Mouse (Mus musculus): Measurements from ENCODE around the gene Jak3. TPM values are rescaled to one million over a fixed set of nuclear protein-coding genes. Genes with fewer than 3 reads are reported as not detected.

The Jak3 gene
- polyA plus RNA-seq, 1 experiment = 56.6 TPM

DNA sequence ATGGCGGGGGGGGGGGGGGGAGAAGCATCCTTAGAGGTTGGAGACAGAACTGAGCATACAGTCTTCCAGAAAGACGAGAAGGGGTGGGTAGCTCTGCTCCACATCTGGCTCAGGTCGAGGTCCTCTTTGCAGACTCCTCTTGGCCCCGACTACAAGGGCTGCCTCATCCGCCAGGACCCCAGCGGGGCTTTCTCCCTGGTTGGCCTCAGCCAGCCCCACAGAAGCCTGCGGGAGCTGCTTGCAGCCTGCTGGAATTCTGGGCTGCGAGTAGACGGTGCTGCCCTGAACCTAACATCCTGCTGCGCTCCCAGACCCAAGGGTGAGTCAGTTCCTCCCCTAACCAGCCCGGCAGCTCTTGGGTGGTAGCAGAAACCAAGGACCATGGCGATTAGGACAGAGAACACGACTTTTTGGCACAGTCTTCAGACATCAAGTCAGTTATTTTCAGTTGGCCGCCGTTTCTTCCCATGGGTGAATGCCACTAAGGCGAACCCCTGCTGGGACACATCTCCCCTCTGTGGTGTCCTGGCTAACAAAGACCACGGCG is 5.3 kb downstream of the Jak3 start:
- Histone ChIP-seq H3K4me1 (ENCODE audit: control insufficient read depth, insufficient read depth, low read length) (peaks cover 8% of the 10 kb centered on the region), H3K4me3 (replicated peaks; ENCODE audit: extremely low read depth, low read depth, low read length) (no peak overlapping the region)
- TF ChIP-seq CTCF (IDR thresholded peaks at IDR 0.05; ENCODE audit: insufficient read depth, low read length) (no peak), POLR2A (IDR thresholded peaks at IDR 0.05; ENCODE audit: borderline replicate concordance, extremely low read depth, low read depth, low read length) (no peak)
- 52% methylated on average over 18 of the region's 18 CpGs for WGBS
- no peak for DNase-seq

DNA sequence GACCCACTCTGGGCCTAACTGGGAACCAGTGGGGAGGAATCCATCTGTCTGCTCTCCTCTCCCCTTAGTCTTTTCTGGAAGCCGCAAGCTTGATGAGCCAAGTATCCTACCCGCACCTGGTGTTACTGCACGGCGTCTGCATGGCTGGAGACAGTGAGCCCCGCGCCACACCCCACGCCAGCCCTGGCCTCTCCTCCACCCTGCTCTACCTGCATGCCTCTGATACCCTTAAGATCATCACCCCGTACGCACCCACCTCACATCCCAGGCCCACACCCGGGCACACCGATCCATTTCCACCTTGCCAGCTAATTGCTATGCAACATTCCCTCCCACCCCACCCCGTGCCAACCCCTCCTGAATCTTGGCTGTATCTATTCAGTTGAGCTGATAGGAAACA is 6.7 kb downstream of the Jak3 start:
- DNase-seq = no peak
- 90% methylated on average over 12 of the region's 12 CpGs for WGBS
- TF ChIP-seq CTCF (IDR thresholded peaks at IDR 0.05; ENCODE audit: insufficient read depth, low read length) (no peak), POLR2A (IDR thresholded peaks at IDR 0.05; ENCODE audit: borderline replicate concordance, extremely low read depth, low read depth, low read length) (no peak)
- H3K4me1 ChIP-seq (ENCODE audit: control insufficient read depth, insufficient read depth, low read length) = peaks cover 5% of the 10 kb centered on the region
- no peak overlapping the region for H3K4me3 ChIP-seq (replicated peaks; ENCODE audit: extremely low read depth, low read depth, low read length)

DNA sequence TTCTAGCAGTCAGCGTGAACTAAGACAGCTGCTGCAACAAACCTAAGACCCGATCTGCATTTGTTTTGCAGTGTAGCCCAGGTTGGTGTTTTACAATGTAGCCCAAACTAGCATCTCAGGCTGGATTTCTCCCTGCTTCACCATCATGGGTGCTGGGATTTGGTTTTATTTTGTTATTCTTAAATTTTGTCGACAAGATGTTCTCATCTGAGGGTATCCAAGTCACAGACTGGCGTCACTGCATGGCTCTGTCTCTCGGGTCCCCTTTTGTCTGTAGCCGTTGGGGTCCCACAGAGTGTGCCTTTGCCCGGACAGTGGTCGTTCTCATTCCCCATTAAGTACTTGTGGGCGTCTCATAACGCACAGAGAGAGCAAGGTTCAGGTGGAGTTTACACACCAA is 8.6 kb downstream of the Jak3 start:
- TF ChIP-seq CTCF (IDR thresholded peaks at IDR 0.05; ENCODE audit: insufficient read depth, low read length) = no peak
- TF ChIP-seq POLR2A (IDR thresholded peaks at IDR 0.05; ENCODE audit: borderline replicate concordance, extremely low read depth, low read depth, low read length) = no peak
- WGBS = 54% methylated on average over 10 of the region's 10 CpGs
- H3K4me3 ChIP-seq (replicated peaks; ENCODE audit: extremely low read depth, low read depth, low read length) = no peak overlapping the region
- DNase-seq = no peak
- peaks cover 3% of the 10 kb centered on the region for H3K4me1 ChIP-seq (ENCODE audit: control insufficient read depth, insufficient read depth, low read length)

DNA sequence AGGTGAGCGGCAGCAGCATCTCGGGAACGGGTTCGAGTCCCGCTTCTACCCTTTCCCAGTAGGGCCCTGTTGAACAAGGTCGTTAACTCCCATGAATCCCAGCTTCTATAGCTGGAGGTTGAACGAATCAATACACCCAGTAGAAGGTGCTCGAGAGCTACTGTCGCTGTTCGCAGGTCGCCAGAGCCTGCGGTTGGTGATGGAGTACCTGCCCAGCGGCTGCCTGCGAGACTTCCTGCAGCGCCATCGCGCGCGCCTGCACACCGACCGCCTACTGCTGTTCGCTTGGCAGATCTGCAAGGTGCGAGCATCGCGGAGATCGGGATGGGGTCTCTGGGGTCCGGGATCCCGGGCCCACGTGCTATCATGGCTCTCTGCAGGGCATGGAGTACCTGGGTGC is 9.5 kb downstream of the Jak3 start:
- DNase-seq = no peak
- H3K4me3 ChIP-seq (replicated peaks; ENCODE audit: extremely low read depth, low read depth, low read length) = no peak overlapping the region
- TF ChIP-seq CTCF (IDR thresholded peaks at IDR 0.05; ENCODE audit: insufficient read depth, low read length) = no peak
- no peak for TF ChIP-seq POLR2A (IDR thresholded peaks at IDR 0.05; ENCODE audit: borderline replicate concordance, extremely low read depth, low read depth, low read length)
- H3K4me1 ChIP-seq (ENCODE audit: control insufficient read depth, insufficient read depth, low read length) = peaks cover 3% of the 10 kb centered on the region
- WGBS = 41% methylated on average over 29 of the region's 29 CpGs

DNA sequence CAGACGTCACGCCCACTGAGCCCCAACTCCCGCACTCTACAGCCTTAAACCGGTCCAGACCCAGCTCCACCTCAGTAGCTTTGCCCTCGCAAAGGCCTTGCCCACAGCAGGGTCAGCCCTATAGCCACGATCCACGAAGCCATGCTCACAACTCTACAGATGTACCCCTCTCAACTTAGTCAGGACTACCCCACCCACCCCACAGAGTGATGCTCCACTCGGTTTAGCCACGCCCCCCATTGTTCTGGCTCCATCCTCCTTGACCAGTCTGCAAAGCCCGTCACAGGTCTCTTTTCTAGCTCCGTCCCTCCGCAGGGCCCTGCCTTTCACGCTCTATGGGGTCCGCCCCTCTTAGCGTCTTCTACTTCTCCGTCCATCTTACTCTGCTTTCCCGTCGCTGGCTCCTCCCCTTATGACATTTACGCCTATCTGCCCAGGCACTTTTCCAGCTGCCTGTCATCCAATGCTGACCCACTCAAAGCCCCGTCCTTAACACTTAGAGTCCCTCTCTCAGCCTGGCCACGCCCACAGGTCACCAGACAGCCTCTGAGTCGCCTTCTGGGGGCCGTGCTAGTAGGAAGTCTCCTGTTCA is 10.1 kb downstream of the Jak3 start:
- TF ChIP-seq POLR2A (IDR thresholded peaks at IDR 0.05; ENCODE audit: borderline replicate concordance, extremely low read depth, low read depth, low read length) (no peak), CTCF (IDR thresholded peaks at IDR 0.05; ENCODE audit: insufficient read depth, low read length) (no peak)
- Histone ChIP-seq H3K4me3 (replicated peaks; ENCODE audit: extremely low read depth, low read depth, low read length) (no peak overlapping the region), H3K4me1 (ENCODE audit: control insufficient read depth, insufficient read depth, low read length) (peaks cover 3% of the 10 kb centered on the region)
- WGBS = 32% methylated on average over 23 of the region's 23 CpGs
- DNase-seq = no peak

DNA sequence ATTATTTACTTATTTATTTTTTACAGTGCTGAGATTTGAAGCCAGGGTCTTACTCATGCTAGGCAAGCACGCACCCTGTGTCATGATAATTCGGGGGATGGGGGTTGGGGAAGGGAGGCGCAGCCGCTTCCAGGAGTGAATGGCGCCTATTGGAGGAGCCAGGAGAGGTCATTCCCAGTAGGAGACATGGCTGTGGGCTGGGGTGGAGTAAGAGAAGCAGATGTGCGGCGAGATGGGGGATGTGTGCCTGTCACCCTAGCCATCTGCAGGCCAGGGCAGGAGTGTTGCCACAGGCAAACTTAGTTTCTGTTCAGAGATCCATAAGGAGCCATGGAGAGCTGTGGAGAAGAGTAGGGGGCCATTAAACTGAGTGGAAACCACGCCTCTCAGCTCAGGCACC is 11.5 kb downstream of the Jak3 start:
- no peak for DNase-seq
- no peak overlapping the region for H3K4me3 ChIP-seq (replicated peaks; ENCODE audit: extremely low read depth, low read depth, low read length)
- TF ChIP-seq CTCF (IDR thresholded peaks at IDR 0.05; ENCODE audit: insufficient read depth, low read length) = no peak
- TF ChIP-seq POLR2A (IDR thresholded peaks at IDR 0.05; ENCODE audit: borderline replicate concordance, extremely low read depth, low read depth, low read length) = no peak
- H3K4me1 ChIP-seq (ENCODE audit: control insufficient read depth, insufficient read depth, low read length) = peaks cover 3% of the 10 kb centered on the region
- 49% methylated on average over 8 of the region's 8 CpGs for WGBS

DNA sequence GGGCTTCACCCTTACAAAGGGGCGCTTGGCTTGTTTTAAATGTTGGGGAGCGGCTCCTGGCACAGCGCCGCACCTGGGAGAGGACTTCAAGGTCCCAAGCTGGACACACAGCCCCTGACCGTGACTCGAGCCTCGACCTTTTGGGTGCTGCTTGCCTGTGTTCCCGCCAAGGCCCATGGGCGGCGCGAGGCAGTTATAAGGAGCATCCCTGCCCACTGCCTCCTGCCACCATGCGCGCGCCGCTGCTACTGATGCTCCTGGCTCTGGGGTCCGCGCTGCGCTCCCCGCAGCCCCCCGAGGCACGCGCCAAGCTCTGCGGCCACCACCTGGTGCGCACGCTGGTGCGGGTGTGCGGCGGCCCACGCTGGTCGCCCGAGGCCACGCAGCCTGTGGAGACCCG is 12.9 kb downstream of the Jak3 start, which contains the start of gene Insl3:
Gene Insl3 (plus strand): TSS at position 187 of the 400 bp plus-strand sequence.
- H3K4me3 ChIP-seq (replicated peaks; ENCODE audit: extremely low read depth, low read depth, low read length) = no peak within 1 kb of the TSS
- 32% methylated on average over 33 of the region's 33 CpGs for WGBS
- peaks cover 3% of the 10 kb centered on the region for H3K4me1 ChIP-seq (ENCODE audit: control insufficient read depth, insufficient read depth, low read length)

DNA sequence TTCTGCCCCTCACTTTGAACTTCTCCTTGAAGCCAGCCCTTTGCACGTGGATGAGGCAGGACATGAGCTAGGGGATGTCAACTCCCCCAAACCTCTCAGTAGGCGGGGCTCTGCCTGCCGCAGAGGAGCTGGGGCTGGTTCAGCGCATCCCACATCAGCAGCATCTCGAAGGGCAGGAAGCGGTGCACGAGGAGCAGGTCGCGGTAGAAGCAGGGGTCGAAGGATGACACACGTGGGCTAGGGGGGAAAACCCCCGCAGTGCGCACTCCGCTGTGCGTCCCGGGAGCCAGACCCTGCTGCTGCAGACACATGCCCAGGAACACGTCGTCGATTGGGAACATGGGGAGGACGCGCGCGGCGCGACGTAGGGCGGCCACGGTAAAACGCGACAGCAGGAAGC is 16.4 kb downstream of the Jak3 start:
- DNase-seq = no peak
- 21% methylated on average over 30 of the region's 30 CpGs for WGBS
- TF ChIP-seq POLR2A (IDR thresholded peaks at IDR 0.05; ENCODE audit: borderline replicate concordance, extremely low read depth, low read depth, low read length) (no peak), CTCF (IDR thresholded peaks at IDR 0.05; ENCODE audit: insufficient read depth, low read length) (no peak)
- no peak overlapping the region for H3K4me3 ChIP-seq (replicated peaks; ENCODE audit: extremely low read depth, low read depth, low read length)
- H3K4me1 ChIP-seq (ENCODE audit: control insufficient read depth, insufficient read depth, low read length) = no peaks in the 10 kb centered on the region

More for the DNA sequence above, 12.9 kb downstream of the Jak3 start, which contains the start of gene Insl3:
- TF ChIP-seq POLR2A (IDR thresholded peaks at IDR 0.05; ENCODE audit: borderline replicate concordance, extremely low read depth, low read depth, low read length) = no peak
- DNase-seq = no peak

DNA sequence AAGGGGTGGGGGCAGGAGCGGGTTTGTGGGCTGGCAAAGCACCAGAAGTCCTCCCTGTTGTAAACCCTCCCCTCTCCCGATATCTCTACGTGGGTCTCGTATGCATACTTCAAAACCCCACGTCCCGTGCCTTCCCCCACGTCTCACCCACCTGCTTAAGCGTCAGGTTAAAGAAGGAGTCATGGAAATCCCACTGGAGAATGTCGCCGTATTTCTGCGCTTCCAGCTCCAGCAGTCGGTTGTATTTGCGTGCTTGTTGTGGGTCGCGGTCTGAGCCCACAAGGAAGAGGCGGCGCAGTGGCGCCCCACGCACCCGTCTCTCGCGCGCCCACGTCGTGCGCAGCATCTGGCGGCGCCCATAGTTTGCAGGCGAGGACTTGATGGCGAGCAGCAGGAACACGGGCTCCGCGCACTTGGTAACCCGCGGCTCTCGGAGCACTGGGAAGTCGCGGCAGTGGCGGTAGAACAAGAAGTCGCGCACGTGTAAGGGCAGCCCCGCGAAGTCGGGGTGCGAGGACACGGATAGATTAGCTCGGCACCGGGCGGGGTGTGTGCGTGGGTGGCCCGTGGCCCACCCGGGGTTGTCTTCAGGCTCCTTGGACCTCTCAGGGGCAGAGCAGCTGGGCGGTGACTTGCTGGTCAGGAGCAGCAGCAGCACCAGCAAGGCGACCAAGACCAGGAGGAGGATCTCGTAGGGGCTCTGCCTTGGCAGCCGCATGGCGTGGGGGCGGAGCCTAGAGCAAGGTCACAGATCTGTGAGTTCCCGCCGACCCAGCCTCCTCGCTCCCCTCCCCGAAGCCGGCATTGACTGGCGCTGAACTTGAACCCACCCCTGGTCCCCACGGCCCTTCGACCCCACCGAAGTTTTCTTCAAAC is 17.3 kb downstream of the Jak3 start:
- WGBS = 25% methylated on average over 68 of the region's 68 CpGs
- TF ChIP-seq POLR2A (IDR thresholded peaks at IDR 0.05; ENCODE audit: borderline replicate concordance, extremely low read depth, low read depth, low read length) (no peak), CTCF (IDR thresholded peaks at IDR 0.05; ENCODE audit: insufficient read depth, low read length) (no peak)
- Histone ChIP-seq H3K4me1 (ENCODE audit: control insufficient read depth, insufficient read depth, low read length) (no peaks in the 10 kb centered on the region), H3K4me3 (replicated peaks; ENCODE audit: extremely low read depth, low read depth, low read length) (no peak overlapping the region)
- DNase-seq = no peak

All from lung, adult 2 months (tissue).